Mouse (Mus musculus): Measurements from ENCODE around the gene Kcnc2. TPM values are rescaled to one million over a fixed set of nuclear protein-coding genes. Genes with fewer than 3 reads are reported as not detected.

Gene Kcnc2
- polyA plus RNA-seq, 1 experiment from 2014 or later: 1.3 TPM

DNA sequence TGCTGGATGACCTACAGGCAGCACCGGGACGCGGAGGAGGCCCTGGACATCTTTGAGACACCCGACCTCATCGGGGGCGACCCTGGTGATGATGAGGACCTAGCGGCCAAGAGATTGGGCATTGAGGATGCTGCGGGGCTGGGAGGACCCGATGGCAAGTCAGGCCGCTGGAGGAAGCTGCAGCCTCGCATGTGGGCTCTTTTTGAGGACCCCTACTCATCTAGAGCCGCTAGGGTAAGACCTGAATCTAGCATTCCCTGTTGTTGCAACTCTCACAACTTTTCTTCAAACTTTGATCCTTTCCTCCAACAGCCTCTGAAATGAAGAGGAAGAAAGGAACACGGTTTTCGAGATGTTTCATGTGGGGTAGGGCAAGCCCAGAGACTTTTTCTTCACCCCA, 1.2 kb downstream of the Kcnc2 start:
- H3K27me3 ChIP-seq (replicated peaks): peaks cover 44% of the 10 kb centered on the region
- H3K4me3 ChIP-seq: peak overlapping the region; percentile 64
- peaks cover 14% of the 10 kb centered on the region for H3K4me1 ChIP-seq (replicated peaks)
- H3K9me3 ChIP-seq (replicated peaks): no peaks in the 10 kb centered on the region
- 0 out of 2 replicates have a peak overlapping the region, but pooled peaks have one; percentile 60 for H3K9ac ChIP-seq
- no peaks in the 10 kb centered on the region for H3K36me3 ChIP-seq
- no peak for ATAC-seq (ENCODE audit: insufficient number of reproducible peaks, low FRiP score)
- WGBS: 11% methylated on average over 14 of the region's 14 CpGs
- peak overlapping the region; percentile 94 for H3K4me2 ChIP-seq
- no peak overlapping the region for H3K27ac ChIP-seq (ENCODE audit: poor library complexity, severe bottlenecking)

DNA sequence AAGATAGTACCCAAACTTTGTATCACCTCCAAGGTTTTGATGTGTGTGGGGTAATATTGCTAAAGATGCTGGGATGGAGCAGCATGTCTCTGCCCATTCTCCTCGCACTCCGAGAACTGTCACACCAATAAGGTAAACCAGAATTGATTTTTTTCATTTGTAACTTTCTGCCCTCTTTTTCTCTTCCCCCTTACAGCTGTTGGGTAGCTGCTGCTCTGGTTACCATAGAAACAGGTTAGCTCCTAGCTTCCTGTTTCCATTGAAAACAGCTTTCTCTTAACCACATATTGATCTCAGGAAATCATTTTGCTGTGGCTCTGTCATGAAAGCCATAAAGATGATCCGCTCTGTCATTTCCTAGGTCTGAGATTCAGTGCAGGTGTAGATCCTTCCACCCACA, 7.1 kb downstream of the Kcnc2 start:
- H3K9ac ChIP-seq: no peak overlapping the region
- H3K4me3 ChIP-seq: no peak overlapping the region
- no peak overlapping the region for H3K4me2 ChIP-seq
- H3K36me3 ChIP-seq: no peaks in the 10 kb centered on the region
- 80% methylated on average over 3 of the region's 3 CpGs for WGBS
- H3K27ac ChIP-seq (ENCODE audit: poor library complexity, severe bottlenecking): no peak overlapping the region
- ATAC-seq (ENCODE audit: insufficient number of reproducible peaks, low FRiP score): no peak
- peaks cover 6% of the 10 kb centered on the region for H3K27me3 ChIP-seq (replicated peaks)
- H3K9me3 ChIP-seq (replicated peaks): no peaks in the 10 kb centered on the region
- no peaks in the 10 kb centered on the region for H3K4me1 ChIP-seq (replicated peaks)

DNA sequence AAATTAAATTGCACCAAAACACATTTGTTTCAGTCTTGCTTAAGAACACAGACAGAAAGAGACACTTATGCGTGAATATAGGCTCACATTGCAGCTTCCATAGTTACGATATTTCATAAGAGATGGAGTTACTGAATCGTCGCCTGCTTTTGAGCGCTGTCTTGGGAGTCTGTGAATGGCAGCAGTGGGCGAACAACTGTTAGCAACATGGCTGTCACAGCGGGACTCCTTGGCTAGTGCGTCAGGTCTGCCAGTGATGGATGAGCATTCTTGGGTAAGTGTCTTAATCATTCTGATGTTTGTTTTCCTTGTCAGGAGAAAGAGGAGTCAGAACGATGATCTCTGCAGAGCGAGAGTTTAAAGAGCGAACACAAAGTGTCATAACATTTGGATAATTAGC, 44.2 kb downstream of the Kcnc2 start:
- no peaks in the 10 kb centered on the region for H3K9me3 ChIP-seq (replicated peaks)
- no peak overlapping the region for H3K9ac ChIP-seq
- ATAC-seq (ENCODE audit: insufficient number of reproducible peaks, low FRiP score): no peak
- no peaks in the 10 kb centered on the region for H3K36me3 ChIP-seq
- no peaks in the 10 kb centered on the region for H3K27me3 ChIP-seq (replicated peaks)
- no peak overlapping the region for H3K4me3 ChIP-seq
- no peaks in the 10 kb centered on the region for H3K4me1 ChIP-seq (replicated peaks)
- peak overlapping the region; percentile 38; the same call in 1 of the 2 replicates for H3K4me2 ChIP-seq
- 39% methylated on average over 11 of the region's 11 CpGs for WGBS
- no peak overlapping the region for H3K27ac ChIP-seq (ENCODE audit: poor library complexity, severe bottlenecking)

DNA sequence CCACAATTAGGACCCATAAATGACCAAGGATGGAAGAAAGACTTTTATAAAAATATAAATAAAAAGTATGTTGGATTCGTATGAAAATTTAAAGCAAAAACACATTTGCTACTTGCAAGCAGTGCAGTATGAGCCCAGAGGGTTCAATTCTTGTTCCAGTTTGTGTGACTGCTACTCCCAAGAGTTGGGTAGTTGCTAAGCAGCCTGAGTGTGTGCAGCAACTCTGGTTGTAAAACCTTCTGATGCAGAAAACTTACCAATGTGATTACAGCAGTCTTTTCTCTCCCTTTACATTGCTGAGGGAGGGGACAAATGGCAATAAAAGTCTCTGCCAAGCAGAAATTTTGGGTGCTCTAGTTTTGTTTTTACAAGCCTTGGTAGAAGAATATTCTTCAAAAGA, 46.9 kb downstream of the Kcnc2 start:
- H3K9ac ChIP-seq: no peak overlapping the region

DNA sequence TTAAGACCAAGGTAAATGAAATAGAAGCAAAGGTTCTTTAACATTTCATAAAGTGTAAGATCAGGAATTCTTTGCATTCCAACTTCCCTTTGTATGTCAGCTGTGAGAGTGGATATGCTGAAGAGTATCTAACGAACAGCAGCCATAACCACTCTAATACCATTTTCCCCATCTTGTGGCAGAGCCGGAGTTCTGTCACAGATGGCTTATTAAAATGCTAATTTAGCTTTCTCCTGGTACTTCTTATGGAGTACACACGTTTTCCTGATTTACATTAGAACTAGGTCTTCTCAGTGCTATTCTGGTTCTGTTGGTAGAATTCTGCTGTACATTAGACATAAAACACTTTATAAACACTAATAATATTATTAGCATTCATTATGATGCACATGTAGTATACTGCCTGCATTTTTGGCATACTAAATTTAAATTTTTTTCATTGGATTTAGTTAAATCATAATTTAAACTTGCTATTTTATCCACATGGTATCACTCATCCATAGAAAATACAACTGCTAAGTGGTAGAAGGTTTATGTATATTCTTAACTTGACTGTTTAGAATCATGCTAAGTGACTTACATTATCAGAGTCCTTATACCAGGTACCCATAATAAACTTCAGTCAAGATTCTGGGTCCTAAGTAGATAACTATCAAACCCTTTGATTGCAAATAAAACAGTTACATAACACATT, 86.9 kb downstream of the Kcnc2 start:
- no peak for ATAC-seq (ENCODE audit: insufficient number of reproducible peaks, low FRiP score)
- Histone ChIP-seq H3K36me3 (no peaks in the 10 kb centered on the region), H3K27ac (ENCODE audit: poor library complexity, severe bottlenecking) (no peak overlapping the region), H3K9me3 (replicated peaks) (no peaks in the 10 kb centered on the region), H3K9ac (no peak overlapping the region), H3K4me3 (no peak overlapping the region), H3K27me3 (replicated peaks) (no peaks in the 10 kb centered on the region), H3K4me1 (replicated peaks) (no peaks in the 10 kb centered on the region), H3K4me2 (no peak overlapping the region)
- WGBS: 69% methylated on average over 3 of the region's 3 CpGs

More for the DNA sequence above, 46.9 kb downstream of the Kcnc2 start:
- no peak overlapping the region for H3K27ac ChIP-seq (ENCODE audit: poor library complexity, severe bottlenecking)
- no peak for ATAC-seq (ENCODE audit: insufficient number of reproducible peaks, low FRiP score)
- 76% methylated on average over 1 of the region's 1 CpGs for WGBS
- H3K4me3 ChIP-seq: no peak overlapping the region
- H3K27me3 ChIP-seq (replicated peaks): no peaks in the 10 kb centered on the region
- H3K4me1 ChIP-seq (replicated peaks): no peaks in the 10 kb centered on the region
- H3K4me2 ChIP-seq: no peak overlapping the region
- no peaks in the 10 kb centered on the region for H3K9me3 ChIP-seq (replicated peaks)
- H3K36me3 ChIP-seq: no peaks in the 10 kb centered on the region

DNA sequence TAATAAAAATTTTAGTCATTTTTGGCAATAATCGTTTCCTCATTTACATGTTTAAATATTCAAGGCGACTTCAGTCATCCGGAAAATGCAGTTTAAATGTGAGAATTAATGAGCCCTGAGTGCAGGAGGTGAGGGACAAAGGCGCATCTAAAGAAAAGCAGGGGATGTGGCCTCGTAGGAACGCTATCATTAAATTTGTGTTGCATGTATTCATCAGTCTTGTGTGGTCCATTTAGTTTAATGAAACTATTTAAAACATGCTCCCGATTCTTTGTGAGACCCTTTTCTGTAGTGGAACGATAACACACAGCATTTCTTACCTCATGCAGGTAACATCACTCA, 87.4 kb downstream of the Kcnc2 start:
- no peak for ATAC-seq (ENCODE audit: insufficient number of reproducible peaks, low FRiP score)

DNA sequence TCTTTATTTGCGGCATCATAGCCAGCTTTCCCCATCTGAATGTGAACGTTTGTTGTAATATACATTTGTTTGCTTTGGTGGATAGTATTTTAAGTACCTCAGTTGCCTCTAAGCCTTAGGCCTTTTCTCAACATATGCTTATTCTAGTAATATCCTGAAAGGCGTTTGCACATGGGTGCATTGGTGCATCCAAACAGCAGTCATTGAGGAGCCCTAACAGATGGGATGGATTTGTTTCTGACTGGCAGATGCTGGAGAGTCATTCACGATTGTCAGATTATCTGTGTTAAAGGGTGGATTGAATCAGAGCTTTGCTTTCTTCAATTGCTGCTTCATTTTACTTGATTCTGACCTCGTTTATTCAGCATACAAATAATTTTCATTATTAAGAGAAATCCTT, 89.8 kb downstream of the Kcnc2 start:
- 69% methylated on average over 5 of the region's 5 CpGs for WGBS
- no peaks in the 10 kb centered on the region for H3K36me3 ChIP-seq
- H3K4me1 ChIP-seq (replicated peaks): no peaks in the 10 kb centered on the region
- no peaks in the 10 kb centered on the region for H3K9me3 ChIP-seq (replicated peaks)
- H3K4me2 ChIP-seq: no peak overlapping the region
- no peak overlapping the region for H3K9ac ChIP-seq
- ATAC-seq (ENCODE audit: insufficient number of reproducible peaks, low FRiP score): no peak
- H3K4me3 ChIP-seq: no peak overlapping the region
- H3K27ac ChIP-seq (ENCODE audit: poor library complexity, severe bottlenecking): no peak overlapping the region
- no peaks in the 10 kb centered on the region for H3K27me3 ChIP-seq (replicated peaks)

More for the DNA sequence above, 87.4 kb downstream of the Kcnc2 start:
- Histone ChIP-seq H3K27ac (ENCODE audit: poor library complexity, severe bottlenecking) (no peak overlapping the region), H3K4me1 (replicated peaks) (no peaks in the 10 kb centered on the region), H3K4me2 (no peak overlapping the region), H3K4me3 (no peak overlapping the region), H3K36me3 (no peaks in the 10 kb centered on the region), H3K9me3 (replicated peaks) (no peaks in the 10 kb centered on the region), H3K27me3 (replicated peaks) (no peaks in the 10 kb centered on the region), H3K9ac (no peak overlapping the region)
- 82% methylated on average over 8 of the region's 8 CpGs for WGBS

DNA sequence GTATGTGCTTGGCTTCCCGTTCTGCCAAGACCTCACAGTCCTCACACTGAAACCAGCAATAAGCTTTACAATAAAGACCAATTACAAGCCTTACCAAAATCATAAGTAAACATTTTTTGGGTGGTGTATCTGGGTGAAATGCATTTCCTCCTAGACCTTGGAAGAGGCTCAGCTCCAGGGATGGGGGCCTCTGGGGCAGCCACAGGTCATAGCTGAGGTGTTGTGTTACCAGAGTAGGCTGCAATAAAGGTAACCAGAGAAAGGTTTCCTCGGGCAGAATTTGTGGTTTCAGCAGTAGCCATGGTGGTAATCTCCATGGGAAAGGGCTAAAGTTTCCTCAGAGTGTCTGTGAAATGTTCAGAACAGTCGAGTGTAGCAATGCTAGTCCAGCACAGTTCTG, 97.4 kb downstream of the Kcnc2 start:
- no peaks in the 10 kb centered on the region for H3K4me1 ChIP-seq (replicated peaks)
- 69% methylated on average over 3 of the region's 3 CpGs for WGBS
- H3K36me3 ChIP-seq: no peaks in the 10 kb centered on the region
- ATAC-seq (ENCODE audit: insufficient number of reproducible peaks, low FRiP score): no peak
- H3K9me3 ChIP-seq (replicated peaks): no peaks in the 10 kb centered on the region
- no peak overlapping the region for H3K4me2 ChIP-seq
- H3K9ac ChIP-seq: no peak overlapping the region
- no peaks in the 10 kb centered on the region for H3K27me3 ChIP-seq (replicated peaks)
- H3K4me3 ChIP-seq: no peak overlapping the region
- no peak overlapping the region for H3K27ac ChIP-seq (ENCODE audit: poor library complexity, severe bottlenecking)

DNA sequence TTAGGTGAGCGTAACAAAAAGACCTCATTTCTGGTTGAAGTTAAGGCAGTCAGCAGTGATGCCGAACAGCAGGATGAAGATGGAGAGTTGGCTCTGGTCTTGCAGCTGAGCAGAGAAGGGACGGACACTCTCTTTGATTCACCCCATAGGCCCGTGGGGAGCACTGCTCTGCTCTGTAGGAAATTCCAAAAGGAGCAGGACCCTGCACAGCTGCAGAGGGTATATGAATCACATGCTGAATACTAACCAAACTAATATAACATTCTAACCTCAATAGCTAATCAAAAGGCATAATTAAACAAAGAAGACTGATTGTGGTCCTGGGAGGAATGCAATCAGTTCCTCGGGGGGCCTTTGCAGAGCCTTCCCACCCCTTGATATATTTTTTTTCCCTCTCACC, 106.2 kb downstream of the Kcnc2 start:
- H3K36me3 ChIP-seq: no peaks in the 10 kb centered on the region
- H3K27ac ChIP-seq (ENCODE audit: poor library complexity, severe bottlenecking): no peak overlapping the region
- no peaks in the 10 kb centered on the region for H3K4me1 ChIP-seq (replicated peaks)
- no peaks in the 10 kb centered on the region for H3K27me3 ChIP-seq (replicated peaks)
- no peak overlapping the region for H3K9ac ChIP-seq
- H3K4me2 ChIP-seq: no peak overlapping the region
- ATAC-seq (ENCODE audit: insufficient number of reproducible peaks, low FRiP score): no peak
- H3K9me3 ChIP-seq (replicated peaks): no peaks in the 10 kb centered on the region
- H3K4me3 ChIP-seq: no peak overlapping the region
- 80% methylated on average over 5 of the region's 5 CpGs for WGBS

DNA sequence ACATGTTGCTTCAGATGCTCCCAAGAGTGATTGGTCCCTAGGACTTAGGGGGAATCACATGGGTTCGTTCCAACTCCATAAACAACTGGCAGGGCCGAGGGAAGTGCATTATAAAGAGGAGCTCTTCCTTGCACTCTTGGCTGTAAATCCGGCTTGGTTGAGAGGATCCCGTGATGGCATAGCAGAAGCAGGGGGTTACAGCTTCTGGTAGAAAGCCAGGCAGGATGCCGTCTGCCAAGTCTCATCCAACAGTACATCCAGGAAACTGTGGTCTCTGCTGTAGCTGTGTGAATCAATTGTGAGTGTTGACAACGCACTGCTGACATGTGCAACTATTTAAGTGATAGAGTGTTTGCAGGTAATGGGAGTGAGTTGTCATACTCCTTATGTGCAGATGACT, 107.5 kb downstream of the Kcnc2 start:
- H3K27ac ChIP-seq (ENCODE audit: poor library complexity, severe bottlenecking): no peak overlapping the region
- H3K27me3 ChIP-seq (replicated peaks): no peaks in the 10 kb centered on the region
- H3K9ac ChIP-seq: no peak overlapping the region
- no peaks in the 10 kb centered on the region for H3K4me1 ChIP-seq (replicated peaks)
- 65% methylated on average over 6 of the region's 6 CpGs for WGBS
- no peak for ATAC-seq (ENCODE audit: insufficient number of reproducible peaks, low FRiP score)
- H3K4me2 ChIP-seq: no peak overlapping the region
- no peak overlapping the region for H3K4me3 ChIP-seq
- no peaks in the 10 kb centered on the region for H3K36me3 ChIP-seq
- H3K9me3 ChIP-seq (replicated peaks): no peaks in the 10 kb centered on the region

DNA sequence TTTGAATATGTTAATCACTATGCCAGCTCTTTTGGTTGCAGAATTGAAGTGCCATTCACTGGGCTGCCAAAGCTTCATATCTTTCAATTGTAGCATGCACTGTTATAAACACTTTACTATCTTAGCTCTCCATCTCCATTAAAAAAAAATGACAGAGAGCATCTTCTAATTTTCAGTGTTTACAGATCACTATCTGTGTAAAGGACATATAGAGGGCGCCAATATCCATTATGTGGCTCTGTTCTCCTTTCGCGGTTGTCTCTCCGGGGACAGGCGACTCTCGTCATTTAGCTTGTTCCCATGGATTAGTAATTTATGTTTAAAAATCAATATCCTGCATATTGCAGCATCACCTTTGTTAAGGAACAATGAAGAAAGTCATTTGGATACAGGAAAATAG, 109.7 kb downstream of the Kcnc2 start:
- H3K27me3 ChIP-seq (replicated peaks): no peaks in the 10 kb centered on the region
- no peak overlapping the region for H3K9ac ChIP-seq
- no peak for ATAC-seq (ENCODE audit: insufficient number of reproducible peaks, low FRiP score)
- no peak overlapping the region for H3K4me2 ChIP-seq
- WGBS: 88% methylated on average over 6 of the region's 6 CpGs
- H3K27ac ChIP-seq (ENCODE audit: poor library complexity, severe bottlenecking): no peak overlapping the region
- H3K36me3 ChIP-seq: no peaks in the 10 kb centered on the region
- no peaks in the 10 kb centered on the region for H3K4me1 ChIP-seq (replicated peaks)
- no peaks in the 10 kb centered on the region for H3K9me3 ChIP-seq (replicated peaks)
- H3K4me3 ChIP-seq: no peak overlapping the region

DNA sequence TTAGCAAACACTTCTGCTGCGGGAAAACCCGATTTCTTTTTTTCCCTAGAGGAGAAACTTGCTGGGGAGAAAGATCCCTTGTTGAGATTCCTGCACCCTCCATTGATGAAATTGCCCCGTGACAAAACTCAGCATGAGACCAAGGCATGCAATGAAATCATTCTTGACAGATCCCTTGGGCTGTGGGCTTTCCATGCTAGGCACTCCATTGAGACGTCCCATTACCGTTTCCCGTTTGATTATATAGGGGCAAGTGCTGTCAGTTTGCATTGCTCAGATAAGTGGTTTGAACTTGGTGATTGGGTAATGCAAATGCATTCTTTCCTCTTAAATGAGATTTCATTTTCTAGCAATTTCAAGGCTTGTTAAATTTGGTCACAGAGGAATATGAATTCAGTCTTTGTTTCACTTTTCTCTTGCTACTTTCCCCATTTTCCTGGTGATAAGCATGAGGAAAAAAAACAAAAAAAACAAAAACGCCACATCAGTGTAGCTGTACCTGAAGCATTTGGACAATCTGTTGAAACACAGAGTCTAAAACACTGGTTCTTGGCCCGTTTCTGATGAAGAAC, 123.6 kb downstream of the Kcnc2 start:
- H3K9ac ChIP-seq: no peak overlapping the region
- no peaks in the 10 kb centered on the region for H3K9me3 ChIP-seq (replicated peaks)
- 64% methylated on average over 8 of the region's 8 CpGs for WGBS
- no peak overlapping the region for H3K27ac ChIP-seq (ENCODE audit: poor library complexity, severe bottlenecking)
- ATAC-seq (ENCODE audit: insufficient number of reproducible peaks, low FRiP score): no peak
- no peak overlapping the region for H3K4me3 ChIP-seq
- H3K4me1 ChIP-seq (replicated peaks): no peaks in the 10 kb centered on the region
- no peaks in the 10 kb centered on the region for H3K27me3 ChIP-seq (replicated peaks)
- H3K4me2 ChIP-seq: no peak overlapping the region
- no peaks in the 10 kb centered on the region for H3K36me3 ChIP-seq
